Mouse (Mus musculus) liver, adult 2 months (tissue): Measurements from ENCODE around the gene Fgr. TPM values are rescaled to one million over a fixed set of nuclear protein-coding genes. Genes with fewer than 3 reads are reported as not detected.
A peak's percentile ranks its signal among the peaks of the same experiment; 100 is the strongest.
"Not testable (repeated sequence)": the region's sequence is repeated elsewhere in the genome, so short reads cannot be mapped to it uniquely, and the experiment has no call there.

Source experiments
- DNase-seq: peaks from one replicate; pipeline ENCODE4 v3.0.0-alpha.2; 2011; ENCODE audit warnings: low read depth, low spot score; ENCODE audit errors: extremely low read depth
- H3K27ac ChIP-seq: fragments of 200-500 bp; replicated peaks from 2 replicates; pipeline ENCODE4 v1.5.1; 2012; ENCODE audit warnings: low read depth, mild to moderate bottlenecking, control low read depth, inconsistent platforms, low read length; ENCODE audit not compliant: insufficient read depth
- H3K27me3 ChIP-seq: fragments of 200-500 bp; 2 replicates; pipeline ENCODE4 v1.6.1; 2012; ENCODE audit warnings: mild to moderate bottlenecking, moderate library complexity, low read length, inconsistent platforms; ENCODE audit not compliant: control insufficient read depth, insufficient read depth
- H3K36me3 ChIP-seq: fragments of 200-500 bp; 2 replicates; pipeline ENCODE4 v1.6.1; 2012; ENCODE audit warnings: low read length, inconsistent platforms; ENCODE audit not compliant: control insufficient read depth, insufficient read depth
- H3K4me1 ChIP-seq: fragments of 200-500 bp; 2 replicates; pipeline ENCODE4 v1.6.1; 2011; ENCODE audit warnings: low read length; ENCODE audit not compliant: control insufficient read depth, insufficient read depth
- H3K4me3 ChIP-seq: fragments of 200-500 bp; 2 replicates; pipeline ENCODE4 v1.5.1; 2011; ENCODE audit warnings: low read depth, mild to moderate bottlenecking, control low read depth, low read length, moderate library complexity; ENCODE audit not compliant: insufficient read depth
- H3K79me2 ChIP-seq: fragments of 200-500 bp; 2 replicates; pipeline ENCODE4 v1.6.1; 2012; ENCODE audit warnings: inconsistent platforms, mild to moderate bottlenecking, low read length, moderate library complexity; ENCODE audit not compliant: control insufficient read depth, insufficient read depth
- H3K9ac ChIP-seq: fragments of 200-500 bp; 2 replicates; pipeline ENCODE4 v1.6.1; 2012; ENCODE audit warnings: low read depth, mild to moderate bottlenecking, control low read depth, inconsistent platforms, low read length
- CTCF ChIP-seq: fragments of 200-500 bp; IDR thresholded peaks from 2 replicates; pipeline ENCODE4 v1.5.1; 2011; ENCODE audit warnings: low read depth, low read length, control low read depth
- POLR2A ChIP-seq: fragments of 200-500 bp; IDR thresholded peaks from 2 replicates; pipeline ENCODE4 v1.6.1; 2011; ENCODE audit warnings: low read length, control low read depth; ENCODE audit not compliant: insufficient read depth; ENCODE audit errors: extremely low read depth
- WGBS: fragments of 180-500 bp; shearing (Covaris S2); methylation state at CpG from one replicate; pipeline ENCODE4 v1.1.7; 2018; 5-methylcytosine and 5-hydroxymethylcytosine counted together
- polyA plus RNA-seq: library from polyadenylated mRNA; depleted of rRNA; stranded (reverse); fragments of >200 nt; gene quantifications from 2 replicates; pipeline ENCODE4 v1.2.3, GENCODE M21; 2012; rRNA removed
- total RNA-seq: library from RNA; depleted of rRNA; stranded (reverse); fragments of >200 nt; gene quantifications from 2 replicates; pipeline ENCODE4 v1.2.3, GENCODE M21; 2014; rRNA removed

The Fgr gene
- total RNA-seq: 1.2 and 1.3 TPM in 2 replicates
- 0.86 and 1.6 TPM in 2 replicates for polyA plus RNA-seq

DNA sequence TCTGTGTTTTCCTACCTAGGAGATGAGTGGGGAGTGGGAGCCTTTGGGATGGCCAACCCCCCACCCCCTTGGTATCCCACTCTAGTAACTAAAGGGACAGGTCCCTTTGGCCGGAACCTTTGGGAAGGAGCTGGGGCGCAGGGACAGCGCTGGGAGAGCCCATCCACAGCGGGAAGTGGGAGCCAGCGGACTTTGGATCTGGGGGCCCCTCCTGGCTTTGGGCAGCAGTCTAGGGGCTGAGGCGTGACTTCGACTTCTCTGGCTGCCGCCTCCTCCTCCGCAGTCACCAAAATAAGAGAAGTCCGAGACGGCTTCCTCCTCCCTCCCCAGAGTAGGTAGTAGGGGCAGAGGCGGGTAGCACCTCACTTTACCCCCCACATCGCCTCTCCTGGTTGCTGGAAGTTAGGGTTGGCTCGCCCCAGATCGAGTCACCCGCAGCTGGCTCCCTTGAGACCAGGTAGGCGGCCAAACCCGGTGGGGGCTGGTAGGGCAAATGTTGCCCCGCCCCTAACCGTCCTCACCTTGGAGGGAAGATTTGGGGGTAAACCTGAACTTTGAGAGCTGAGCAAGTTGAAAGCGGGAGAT, at the start of gene Fgr:
Gene Fgr, plus strand, starts transcription at position 282 of the 585 bp plus-strand sequence.
- Histone ChIP-seq H3K36me3 (no peaks in the 10 kb centered on the region), H3K27me3 (no peaks in the 10 kb centered on the region), H3K9ac (peak within 1 kb of the TSS; percentile 62), H3K4me1 (peaks cover 24% of the 10 kb centered on the region), H3K79me2 (no peaks in the 10 kb centered on the region), H3K4me3 (peak within 1 kb of the TSS; percentile 47), H3K27ac (peak within 1 kb of the TSS; percentile 75)
- TF ChIP-seq CTCF: no peak
- no peak for TF ChIP-seq POLR2A
- peak; percentile 40 for DNase-seq
- 19% methylated on average over 21 of the region's 21 CpGs for WGBS

DNA sequence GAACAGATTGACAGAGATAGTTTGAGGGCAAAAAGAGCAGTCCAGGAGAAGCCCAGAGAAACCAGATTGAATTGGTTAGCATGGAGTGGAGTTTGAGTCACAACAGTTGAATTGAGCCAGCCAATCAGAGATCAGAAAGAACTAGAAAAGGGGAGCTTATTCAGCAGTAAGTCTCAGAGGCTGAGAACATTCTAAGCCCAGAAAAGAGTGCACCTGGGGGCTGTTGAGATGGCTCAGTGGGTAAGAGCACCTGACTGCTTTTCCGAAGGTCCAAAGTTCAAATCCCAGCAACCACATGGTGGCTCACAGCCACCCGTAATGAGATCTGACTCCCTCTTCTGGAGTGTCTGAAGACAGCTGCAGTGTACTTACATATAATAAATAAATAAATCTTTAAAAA, 47.4 kb upstream of the Fgr start:
- H3K4me3 ChIP-seq, H3K27me3 ChIP-seq, H3K36me3 ChIP-seq, H3K9ac ChIP-seq, H3K79me2 ChIP-seq, H3K4me1 ChIP-seq, DNase-seq, H3K27ac ChIP-seq: not testable (repeated sequence)
- 61% methylated on average over 2 of the region's 2 CpGs for WGBS

- no peaks in the 10 kb centered on the region for H3K27me3 ChIP-seq
- H3K79me2 ChIP-seq: no peaks in the 10 kb centered on the region
- peak; percentile 43 for DNase-seq
- no peak overlapping the region for H3K9ac ChIP-seq
- no peak overlapping the region for H3K27ac ChIP-seq
- H3K4me1 ChIP-seq: no peaks in the 10 kb centered on the region; the same call in 1 of the 2 replicates
- whole genome bisulfite sequencing: 13% methylated on average over 8 of the region's 8 CpGs
- H3K36me3 ChIP-seq: no peaks in the 10 kb centered on the region
- no peak for TF ChIP-seq POLR2A
- peak; percentile 52 for TF ChIP-seq CTCF
- H3K4me3 ChIP-seq: no peak overlapping the region
Observed at GRCm38 (mm10) chr4:132930784-132931183, 43.1 kb upstream of the Fgr start.

DNA sequence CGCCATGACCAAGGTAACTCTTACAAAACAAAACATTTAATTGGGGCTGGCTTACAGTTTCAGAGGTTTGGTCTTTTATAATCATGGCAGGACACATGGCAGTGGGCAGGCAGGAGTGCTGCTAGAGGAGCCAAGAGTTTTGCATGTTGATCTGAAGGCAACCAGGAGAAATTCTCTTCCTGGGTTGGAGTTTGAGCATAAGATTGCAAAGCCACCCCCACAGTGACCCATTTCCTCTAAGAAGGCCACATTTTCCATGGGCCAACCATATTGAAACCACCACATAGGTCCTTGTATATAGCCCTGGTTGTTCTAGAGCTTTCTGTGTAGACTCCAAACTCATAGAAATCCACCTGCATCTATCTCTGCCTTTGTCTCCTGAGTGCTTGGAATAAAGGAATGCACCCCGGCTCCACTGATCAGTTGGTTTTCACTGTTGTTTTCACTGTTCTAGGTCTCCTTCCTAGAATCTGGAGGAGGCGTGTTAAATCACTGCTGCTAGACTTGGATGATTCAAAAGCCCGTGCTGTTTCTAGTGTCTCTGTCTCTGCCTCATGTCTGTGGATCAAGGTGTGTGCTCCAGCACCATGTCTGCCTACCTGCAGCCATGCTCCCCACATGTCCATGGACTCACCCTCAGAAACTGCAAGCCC, 41.0 kb upstream of the Fgr start:
- Histone ChIP-seq H3K79me2 (no peaks in the 10 kb centered on the region), H3K36me3 (no peaks in the 10 kb centered on the region), H3K27me3 (no peaks in the 10 kb centered on the region), H3K9ac (no peak overlapping the region), H3K4me3 (no peak overlapping the region), H3K27ac (no peak overlapping the region), H3K4me1 (no peaks in the 10 kb centered on the region; the same call in 1 of the 2 replicates)
- WGBS: 90% methylated on average over 4 of the region's 4 CpGs
- no peak for TF ChIP-seq CTCF
- no peak for TF ChIP-seq POLR2A
- DNase-seq: no peak

DNA sequence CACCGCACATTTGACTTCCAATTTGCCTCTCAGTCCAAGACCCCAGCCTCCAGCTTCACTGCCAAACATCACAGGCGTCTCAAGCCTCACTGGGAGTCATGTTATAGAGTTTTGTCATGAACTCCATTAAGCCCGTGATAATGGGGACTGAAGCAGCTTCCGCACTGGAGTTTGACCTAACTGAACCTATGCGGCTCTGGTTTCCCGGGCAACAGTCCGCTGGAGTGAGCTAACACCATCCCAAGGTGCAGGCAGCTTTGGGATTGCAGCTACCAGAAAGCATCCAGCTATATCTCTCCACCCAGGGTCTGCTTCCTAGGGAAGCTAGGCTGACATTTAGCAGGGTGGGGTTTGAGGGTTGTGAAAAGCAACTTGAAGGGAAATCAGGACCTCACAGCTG, 39.3 kb upstream of the Fgr start:
- no peak for DNase-seq
- Histone ChIP-seq H3K27ac (no peak overlapping the region), H3K27me3 (no peaks in the 10 kb centered on the region), H3K4me3 (no peak overlapping the region), H3K79me2 (no peaks in the 10 kb centered on the region), H3K4me1 (no peaks in the 10 kb centered on the region; the same call in 1 of the 2 replicates), H3K36me3 (no peaks in the 10 kb centered on the region), H3K9ac (no peak overlapping the region)
- 20% methylated on average over 7 of the region's 7 CpGs for WGBS
- TF ChIP-seq POLR2A: no peak

- Histone ChIP-seq H3K36me3 (no peaks in the 10 kb centered on the region), H3K4me3 (no peak overlapping the region), H3K27ac (no peak overlapping the region), H3K27me3 (no peaks in the 10 kb centered on the region), H3K4me1 (no peaks in the 10 kb centered on the region; the same call in 1 of the 2 replicates), H3K9ac (no peak overlapping the region), H3K79me2 (no peaks in the 10 kb centered on the region)
- DNase-seq: no peak
- WGBS: 80% methylated on average over 12 of the region's 12 CpGs
- no peak for TF ChIP-seq POLR2A
- no peak for TF ChIP-seq CTCF
Observed at GRCm38 (mm10) chr4:132938181-132938941, 35.5 kb upstream of the Fgr start.
